Mouse (Mus musculus) MN1 (cell line): ENCODE data around the gene Sema6d.

Experiments used
- DNase-seq: peaks from one replicate; pipeline ENCODE4 v3.0.0-alpha.2; 2016; ENCODE audit warnings: low spot score

Sema6d gene

DNA sequence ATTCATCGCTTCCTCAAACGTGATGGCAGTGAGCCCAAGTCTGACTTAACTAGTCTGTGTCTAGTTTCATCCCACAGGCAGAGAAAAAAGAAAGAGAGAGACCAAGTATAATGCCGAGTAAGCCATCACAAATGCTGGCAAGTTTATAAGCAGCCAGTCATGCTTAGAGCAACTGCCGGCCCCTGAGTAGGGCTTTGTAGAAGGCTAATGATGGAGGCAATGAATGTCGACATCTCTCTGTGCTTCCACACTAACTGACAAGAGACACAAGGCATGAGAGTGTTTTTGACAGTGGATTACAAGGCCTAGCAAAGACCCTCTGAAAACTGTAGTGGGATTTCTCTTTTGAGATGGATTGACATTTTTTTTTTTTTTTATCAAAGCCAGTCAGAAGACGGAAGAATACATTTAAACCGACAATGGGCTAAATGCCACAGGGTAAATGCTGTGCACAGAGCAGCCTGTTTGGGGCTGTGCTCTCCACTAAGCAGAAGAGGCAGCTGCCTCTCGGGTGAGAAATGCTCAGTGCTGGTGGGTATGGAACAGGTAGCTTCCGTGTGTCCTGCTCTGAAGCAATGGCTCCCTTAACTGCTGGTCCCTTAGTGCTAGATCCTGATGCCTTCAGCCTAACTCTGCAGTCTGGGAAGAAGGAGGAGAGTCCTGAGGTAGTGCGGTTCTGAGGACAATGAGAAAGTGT is 380.7 kb downstream of the Sema6d start:
- no peak for DNase-seq

DNA sequence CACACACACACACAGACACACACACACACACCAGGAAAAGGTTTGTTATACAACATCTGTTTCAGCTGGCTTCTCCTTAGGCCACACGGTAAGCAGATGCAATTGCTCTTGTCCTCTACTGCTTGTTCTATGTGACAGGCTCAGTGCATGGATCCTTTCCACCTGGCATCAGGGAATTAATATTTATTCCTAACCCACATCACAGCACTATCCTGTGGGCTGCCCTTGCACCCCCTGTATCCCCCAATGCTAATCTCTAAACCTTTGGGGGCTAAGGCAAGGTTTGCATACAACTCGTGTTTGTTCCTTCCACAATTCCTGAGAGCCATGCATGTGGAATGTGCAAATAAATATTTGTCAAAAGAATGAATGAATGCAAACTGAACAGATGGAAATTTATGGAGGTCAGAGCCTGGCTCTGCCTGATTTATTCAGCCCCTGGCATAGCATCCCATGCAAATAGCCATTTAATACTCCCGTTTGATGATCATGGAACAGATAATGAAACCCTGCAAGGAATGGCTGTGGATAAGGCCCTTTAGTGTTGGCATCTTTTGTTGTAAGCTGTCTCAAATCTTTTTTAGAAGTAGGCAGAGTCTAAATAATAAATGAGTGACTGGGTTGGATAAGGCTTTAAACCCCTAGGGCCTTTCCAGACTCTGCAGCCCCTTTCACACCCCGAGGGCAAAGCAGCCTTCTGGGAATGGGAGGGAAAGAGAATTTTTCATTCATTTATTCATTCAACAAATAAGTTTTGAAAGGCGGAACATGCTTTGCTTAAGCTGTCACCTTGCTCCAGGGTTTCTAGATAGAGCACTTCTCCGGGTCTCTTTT is 383.1 kb downstream of the Sema6d start:
- DNase-seq = no peak

DNA sequence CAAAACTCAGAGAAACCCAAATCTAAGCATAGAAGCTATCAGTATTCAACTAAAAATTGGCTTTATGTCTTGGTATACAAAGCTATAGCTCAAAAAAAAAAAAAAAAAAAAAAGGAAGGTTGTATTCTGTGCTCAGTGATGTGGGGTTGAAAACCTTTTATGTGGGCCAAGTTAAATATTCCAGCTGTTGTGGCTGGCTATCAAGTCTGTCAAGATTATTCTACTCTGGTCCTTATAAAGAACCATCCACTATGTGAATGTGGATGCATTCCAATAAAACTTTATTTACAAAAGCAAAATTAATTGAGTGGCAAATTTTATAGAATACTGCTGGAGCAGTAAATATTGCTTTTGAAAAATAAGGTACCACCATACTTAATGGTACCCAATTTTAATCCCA is 388.1 kb downstream of the Sema6d start:
- DNase-seq = no peak

DNA sequence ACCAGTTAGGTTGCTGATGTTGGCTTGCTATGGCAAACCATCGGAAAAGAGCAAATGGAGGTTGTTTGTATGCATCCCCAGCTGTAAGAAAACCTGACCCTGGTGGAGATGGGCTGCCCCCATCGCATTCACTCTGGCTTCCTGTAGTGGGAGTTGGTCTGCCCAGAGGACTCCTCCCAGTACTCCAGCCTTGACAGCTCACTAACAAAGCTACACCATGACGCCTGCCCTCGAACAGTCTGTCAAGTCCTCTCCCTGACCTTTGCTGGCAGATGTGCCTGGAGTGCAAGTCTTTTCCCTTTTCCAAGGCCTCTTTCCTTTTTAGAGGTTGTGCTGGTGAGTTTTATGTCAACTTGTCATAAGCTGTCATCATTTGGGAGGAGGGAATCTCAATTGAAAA is 388.8 kb downstream of the Sema6d start:
- DNase-seq = no peak

DNA sequence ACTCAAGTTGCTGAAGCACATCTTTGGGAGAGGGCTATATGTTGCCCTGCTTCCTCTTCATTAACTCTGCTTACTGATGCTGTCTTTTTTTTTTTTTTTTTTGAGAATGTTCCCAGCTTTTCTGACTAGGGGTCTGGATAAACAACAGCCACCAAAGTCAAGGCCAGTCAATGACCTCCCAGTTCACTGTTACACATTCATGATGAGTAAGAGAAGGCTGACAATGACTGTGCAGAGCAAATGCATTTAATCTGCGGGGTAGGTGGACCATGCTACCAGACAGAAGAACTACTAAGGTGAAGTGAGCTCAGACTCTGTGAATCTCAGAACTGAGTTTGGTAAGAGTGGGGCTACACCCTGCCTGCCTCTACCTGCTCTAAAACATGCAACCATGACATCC is 396.0 kb downstream of the Sema6d start:
- no peak for DNase-seq

DNA sequence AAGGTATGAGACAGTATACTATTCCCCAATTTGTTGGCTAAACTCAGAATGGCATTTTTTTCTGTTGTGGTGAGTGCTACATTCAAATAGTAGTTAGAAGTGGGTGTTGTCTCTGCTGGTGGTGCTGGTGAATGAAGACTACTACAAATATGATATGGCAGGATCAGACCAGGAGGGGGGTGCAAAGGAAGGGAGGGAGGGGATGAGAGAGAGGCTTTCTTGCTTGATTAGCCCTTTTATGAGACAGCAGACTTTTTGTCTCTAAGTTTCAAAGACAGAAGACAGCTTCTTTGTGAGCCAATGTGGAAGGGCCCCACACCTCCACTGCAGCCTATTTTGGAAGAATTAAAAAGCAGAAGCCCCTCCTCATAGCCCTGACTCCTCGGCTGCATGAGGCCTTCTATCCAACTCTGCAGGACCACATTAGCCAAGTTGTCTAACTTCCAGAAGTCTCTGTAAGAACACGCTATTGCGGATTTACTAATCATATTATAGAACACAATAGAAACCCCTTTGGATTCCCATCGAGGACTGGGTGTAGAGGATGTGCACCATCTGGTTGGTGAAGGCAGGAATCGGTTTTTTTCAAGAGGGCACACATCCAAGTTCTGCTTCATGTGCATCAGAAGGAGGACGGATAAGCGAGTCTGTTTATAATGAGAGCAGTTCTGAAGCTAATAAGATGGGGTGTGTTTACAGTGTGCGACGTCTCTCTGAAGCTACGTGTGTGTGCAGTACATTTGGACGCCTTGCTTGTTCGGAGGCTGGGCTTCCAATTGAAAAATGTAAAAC is 400.4 kb downstream of the Sema6d start:
- DNase-seq = peak; percentile 71

DNA sequence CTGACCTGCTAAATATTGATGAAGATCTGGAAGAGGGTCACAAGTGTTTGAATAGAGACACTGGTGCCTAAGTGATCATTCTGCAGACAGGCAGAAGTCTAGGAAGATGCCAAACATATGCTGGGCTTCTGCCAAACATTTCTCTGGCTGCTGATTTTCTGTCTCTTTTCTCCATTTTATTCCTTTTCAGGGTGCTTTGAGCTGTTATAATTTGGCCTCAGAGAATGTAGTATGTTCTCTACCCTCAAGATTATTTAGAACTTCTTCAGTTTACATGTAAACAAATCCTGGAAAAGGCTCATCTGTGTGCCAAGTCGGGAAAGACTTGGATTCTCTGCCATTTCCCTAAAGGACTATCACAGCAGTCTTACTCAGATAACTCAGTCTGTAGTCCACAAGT is 406.0 kb downstream of the Sema6d start:
- DNase-seq = no peak

DNA sequence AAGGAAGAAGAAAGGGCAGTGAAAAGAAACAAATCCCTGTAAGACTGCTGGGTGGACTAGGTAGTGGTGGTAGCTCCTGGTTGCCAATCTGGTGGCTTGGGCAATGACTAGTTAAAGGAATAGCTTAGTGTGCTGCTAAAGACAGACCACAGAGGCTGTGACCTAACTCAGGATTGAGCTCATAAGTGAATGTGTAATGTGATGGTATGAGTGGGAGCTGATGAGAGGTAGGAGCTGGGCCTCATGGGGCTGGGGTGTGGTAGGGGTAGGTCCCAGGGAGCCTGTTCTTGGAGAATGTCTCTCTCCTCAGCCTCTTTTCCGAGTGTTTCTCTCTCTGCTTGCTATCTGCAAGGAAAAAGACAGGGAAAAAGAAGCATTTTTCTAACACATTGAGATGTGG is 409.9 kb downstream of the Sema6d start:
- no peak for DNase-seq

DNA sequence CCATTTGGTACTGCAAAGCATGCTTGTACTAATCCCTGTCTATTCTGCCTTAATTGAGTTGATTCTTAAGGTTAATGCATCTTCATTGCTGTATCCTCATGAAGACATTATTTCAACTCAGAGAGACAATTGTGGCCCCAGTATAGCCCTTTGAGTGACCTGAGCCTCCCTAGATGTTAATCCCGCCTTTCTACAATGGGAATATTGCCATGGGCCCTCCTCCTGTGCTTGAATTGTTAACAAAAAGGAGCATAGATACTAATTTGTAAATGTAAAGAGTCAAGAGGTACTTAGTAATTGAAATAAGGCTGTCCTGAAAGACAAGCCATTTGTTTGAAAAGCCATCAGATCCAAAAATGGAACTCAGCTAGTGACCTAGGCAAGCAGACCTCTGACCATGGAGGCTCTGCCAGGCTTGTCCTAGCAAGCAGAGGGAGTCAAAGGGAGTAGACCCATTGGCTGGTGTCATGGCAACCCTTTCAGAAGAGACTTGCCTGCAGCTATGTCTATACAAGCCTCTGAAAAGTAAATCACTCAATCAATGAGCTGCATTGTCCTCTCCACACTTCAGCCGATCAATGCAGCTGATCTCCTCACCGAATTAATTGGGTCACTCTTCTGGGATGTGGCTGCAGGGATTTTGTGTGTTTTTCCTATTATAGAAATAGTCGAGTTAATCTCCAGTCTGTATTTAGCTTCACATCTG is 416.2 kb downstream of the Sema6d start:
- DNase-seq = no peak

DNA sequence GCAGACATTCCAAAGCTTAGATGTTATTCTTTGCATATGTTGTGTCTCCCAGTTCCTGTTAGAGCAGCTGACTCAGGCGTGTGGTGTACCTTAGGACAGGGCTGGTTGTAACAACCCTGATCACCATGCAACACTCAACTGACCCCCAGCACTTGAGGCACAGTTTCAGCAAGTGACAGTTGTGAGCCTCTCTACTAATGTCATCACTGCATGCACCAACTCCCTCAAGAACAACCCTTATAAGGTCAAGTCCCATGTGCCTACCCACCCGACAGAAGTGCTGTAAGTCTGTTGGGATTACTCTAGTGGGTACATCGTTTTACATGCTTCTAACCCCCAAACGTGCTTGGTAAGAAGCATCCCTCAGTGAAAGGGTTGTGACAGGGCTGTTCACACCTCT is 418.0 kb downstream of the Sema6d start:
- DNase-seq = no peak

DNA sequence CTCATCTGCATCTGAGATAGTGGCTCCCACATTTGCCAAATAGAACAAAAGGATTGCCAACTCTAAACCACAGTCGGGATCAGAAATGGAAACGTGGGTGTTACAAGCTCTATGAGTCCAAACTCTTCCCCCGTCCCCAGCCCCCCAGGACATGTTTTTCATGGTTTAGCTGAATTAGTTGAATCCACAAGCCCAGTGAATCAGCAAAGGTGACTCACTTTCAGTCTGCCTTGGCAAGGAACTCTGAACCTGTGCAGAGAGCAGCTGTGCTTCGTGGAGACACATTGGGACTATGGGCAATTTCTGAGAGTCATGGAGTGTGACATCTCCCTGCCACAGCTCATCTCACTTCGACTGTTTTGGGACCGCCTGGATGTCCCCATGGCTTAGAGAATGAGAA is 419.7 kb downstream of the Sema6d start:
- DNase-seq = no peak

DNA sequence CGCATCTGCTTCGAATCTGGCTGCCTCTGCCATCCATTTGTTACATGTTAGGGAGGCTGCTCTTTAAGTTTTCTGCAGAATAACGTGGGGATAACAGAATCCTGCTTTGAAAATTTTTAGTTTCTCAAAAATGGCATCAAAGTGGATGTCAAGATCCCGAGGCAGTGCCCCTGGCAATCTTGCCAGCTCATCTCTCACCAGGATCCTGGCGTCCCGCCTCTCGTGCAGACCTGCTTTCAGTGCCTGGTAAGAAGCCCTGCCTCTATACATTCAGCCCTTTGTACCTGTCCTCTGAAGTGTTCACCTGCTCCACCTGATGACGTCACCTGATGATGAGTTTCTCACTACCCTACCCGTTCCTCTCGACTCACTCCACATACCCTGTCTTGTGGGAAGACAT is 422.1 kb downstream of the Sema6d start:
- no peak for DNase-seq

DNA sequence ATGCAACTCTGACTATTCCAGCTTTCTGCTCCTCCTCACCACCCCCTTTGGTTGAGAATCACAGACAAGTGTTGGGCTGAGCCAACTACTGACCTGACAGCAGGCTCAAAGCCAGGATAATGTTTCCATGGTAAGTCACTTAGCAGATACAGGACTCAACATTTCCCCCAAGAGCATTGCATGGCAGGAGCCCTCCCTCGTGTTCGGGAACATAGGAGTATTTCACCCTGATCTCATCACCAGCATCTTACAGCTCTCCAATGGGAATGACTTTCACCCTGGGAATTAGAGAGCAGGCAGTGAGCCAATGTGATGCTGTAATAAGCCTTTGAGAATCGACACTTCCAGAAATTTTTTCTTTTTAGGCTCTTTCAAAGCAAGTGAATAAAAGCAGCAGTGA is 432.7 kb downstream of the Sema6d start:
- peak; percentile 76 for DNase-seq

DNA sequence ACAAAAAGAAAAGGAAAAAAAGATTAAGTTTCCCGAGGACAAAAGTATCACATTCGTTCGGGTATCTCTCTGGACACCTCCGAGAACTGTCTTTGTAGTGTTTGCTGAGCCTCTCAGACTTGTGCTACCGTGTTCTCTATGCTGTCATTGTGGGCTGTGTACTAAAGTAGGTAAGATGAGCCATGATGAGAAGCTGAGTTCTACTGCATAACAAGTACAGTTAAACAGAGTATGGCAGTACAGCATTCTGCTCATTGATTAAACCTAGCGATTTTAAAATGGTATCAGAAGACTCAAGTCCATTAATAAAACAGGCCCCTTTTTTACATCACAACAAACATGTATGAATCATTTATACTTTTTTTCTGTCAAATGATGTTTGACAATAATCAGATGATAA is 433.9 kb downstream of the Sema6d start:
- DNase-seq = no peak

DNA sequence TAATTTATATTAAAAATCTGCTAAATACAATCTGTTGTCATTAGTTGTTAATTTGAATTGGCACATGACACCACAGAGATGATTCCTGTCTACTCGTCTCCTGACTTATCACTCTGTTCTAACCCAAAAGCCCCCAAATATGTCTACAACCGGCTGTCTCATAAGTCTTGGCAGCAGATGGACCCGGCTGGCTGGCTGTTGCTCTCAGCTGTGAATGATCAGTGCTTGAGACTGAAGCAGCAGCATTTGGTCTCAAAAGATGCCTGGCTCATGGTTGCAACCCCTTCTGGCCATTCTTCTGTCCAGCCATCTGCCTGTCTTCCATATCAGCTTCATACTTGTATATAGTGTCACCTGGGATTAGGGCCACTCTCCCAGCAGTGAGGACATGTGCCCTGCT is 434.4 kb downstream of the Sema6d start:
- DNase-seq = no peak

DNA sequence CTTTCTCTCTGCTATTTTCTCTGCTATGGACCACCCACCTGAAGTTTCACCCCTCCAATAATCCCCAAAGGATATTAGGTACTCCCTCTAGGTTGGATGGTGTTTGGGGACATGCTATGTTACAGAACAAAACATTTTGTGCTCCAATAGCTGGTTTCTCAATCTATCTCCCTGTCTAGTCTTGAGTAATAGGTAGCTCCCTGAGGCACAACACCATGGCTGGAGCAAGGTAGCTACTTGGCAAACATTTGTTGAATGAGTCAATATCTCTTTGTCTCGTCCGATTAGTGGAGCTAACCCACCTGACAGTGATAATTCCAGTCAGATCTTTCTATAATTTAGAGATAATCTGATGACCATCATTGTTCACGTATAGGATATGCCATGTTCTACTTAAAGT is 437.9 kb downstream of the Sema6d start:
- no peak for DNase-seq

DNA sequence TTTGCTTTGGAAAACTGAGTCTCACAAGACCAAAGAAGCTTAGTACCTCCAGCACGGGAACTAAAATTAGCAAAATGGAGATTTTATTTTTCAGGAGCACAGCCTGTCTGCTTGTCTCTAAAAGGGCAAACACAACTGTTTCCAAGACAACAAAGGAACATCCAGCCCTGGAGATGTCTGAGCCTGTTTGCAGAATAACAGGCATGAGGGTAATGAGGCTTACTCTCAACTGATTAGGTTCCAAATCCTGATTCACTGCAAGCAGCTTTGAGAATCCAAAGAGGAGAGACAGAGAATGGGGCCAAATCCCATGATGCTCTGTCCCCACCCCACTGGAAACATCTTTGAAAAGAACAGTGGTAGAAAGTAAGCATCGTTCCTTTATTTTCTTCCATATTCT is 440.7 kb downstream of the Sema6d start:
- DNase-seq = no peak

DNA sequence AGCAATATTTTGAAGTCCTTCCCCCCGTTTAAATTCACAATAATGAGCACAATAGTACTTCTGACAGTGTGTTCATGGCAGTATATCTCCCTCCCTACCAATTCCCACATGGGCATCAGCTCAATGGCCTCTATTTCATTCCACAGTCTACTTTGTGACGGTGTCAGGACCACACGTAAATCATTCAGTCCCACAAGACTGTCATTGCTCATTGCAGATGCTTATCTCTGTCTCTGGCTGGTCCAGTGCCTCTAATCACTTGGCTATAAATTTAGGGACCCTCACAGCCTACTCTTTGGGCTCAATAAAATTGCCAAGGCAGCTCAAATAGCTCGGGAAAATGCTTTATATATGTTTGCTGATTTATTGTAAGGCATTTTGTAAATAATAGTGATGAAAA is 441.3 kb downstream of the Sema6d start:
- no peak for DNase-seq

DNA sequence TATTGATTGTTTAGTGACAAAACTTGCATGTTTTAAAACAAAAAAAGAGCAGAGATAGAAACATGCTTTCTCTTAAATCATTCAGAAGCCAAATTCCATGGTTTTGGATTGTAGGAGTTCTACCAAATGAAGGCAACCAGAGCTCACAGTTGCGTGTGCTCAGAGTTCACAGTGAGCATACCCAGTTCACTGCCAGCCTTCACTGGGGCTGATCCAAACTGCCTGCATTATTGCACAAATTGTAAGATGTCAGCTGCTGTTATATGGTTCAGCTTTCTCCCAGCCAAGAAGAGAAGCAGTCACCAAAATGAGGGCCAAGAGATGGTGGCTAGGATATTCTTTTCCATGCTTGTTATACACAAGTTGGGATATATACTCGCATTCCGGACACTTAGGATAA is 443.1 kb downstream of the Sema6d start:
- no peak for DNase-seq

DNA sequence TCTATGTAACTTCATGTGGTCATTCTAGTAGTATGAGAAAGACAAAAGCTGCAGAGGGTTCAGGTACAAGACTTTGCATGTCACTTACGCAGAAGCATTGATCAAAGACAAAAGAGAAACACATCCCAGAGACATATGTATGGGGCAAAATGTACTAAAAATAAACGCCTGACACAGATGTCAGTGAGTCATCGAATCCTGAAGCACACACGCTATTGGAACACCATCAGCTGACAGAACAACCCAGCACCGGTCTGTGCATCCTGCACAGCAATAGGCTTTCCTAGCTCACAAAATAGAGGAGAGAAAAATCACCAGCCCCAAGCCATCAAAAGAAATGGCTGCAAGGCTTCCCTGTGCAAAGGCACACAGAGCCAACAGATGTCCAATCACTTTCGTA is 443.8 kb downstream of the Sema6d start:
- DNase-seq = peak; percentile 13

DNA sequence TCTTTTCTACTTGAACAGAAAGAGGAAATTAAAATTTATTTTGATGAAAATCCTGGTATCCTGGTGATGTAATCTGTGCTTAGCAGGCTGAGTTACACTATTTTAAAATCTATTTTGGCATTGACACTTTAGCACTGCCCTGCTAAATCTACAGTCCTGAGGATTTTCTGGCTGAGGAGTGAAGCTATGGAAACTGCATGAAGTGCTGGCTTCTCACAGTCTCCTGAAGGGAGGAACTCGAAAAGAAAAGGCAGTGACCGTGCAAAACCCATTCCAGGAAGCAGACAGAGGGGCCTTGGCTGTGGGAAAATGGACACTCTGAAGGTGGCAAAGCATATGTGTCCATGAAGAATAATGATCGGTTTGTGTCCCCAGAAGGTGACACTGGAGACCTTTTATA is 460.5 kb downstream of the Sema6d start:
- DNase-seq = no peak

DNA sequence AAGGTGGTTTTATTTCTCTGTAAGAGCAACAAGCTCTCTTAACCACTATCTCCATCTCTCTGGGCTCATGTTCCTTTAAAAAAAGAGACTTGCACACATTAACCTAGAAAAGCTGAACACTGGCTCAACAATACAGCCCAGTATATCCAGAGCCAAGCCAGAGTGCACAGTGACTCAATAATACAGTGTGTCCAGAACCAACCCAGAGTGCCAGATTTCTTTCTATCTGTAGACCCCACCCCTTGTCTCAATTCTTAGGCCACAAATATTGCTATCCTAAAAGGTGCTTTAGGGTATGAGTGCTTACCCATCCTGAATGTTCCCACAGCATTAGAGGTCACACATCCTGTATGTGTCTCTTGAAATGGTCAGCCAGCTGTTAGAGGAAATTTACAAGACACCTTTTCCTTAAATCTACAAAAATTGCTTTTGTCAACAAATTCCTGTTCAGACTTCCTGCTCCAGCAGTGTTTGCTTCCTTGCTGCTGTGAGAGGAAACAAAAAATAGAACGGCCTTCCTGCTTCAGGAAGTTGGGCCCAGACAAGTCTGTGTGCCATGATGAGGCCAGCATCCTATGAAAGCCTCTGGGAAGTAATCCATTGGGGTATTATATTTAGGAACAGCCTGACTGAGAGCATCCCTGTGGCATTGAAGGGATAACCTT is 465.1 kb downstream of the Sema6d start:
- DNase-seq = no peak
